Mouse (Mus musculus): ENCODE data around the gene Cyp2g1. TPM values are rescaled to one million over a fixed set of nuclear protein-coding genes. Genes with fewer than 3 reads are reported as not detected.
A peak's percentile ranks its signal among the peaks of the same experiment; 100 is the strongest.

The Cyp2g1 gene
- not detected in 2 replicates for polyA plus RNA-seq (2014; fragmentation: Nextera tagmentation; extraction: Ambion mirVana)

- H3K4me3 ChIP-seq (ENCODE audit: low read depth, low read length): no peak within 1 kb of the TSS
- 95% methylated on average over 2 of the region's 2 CpGs for WGBS
- H3K4me2 ChIP-seq (ENCODE audit: low read depth, low read length): no peak within 1 kb of the TSS
- H3K36me3 ChIP-seq (ENCODE audit: control insufficient read depth, insufficient read depth, low read length): no peaks in the 10 kb centered on the region
- no peak within 1 kb of the TSS for H3K9ac ChIP-seq (replicated peaks; ENCODE audit: low read depth, low read length)
- H3K4me1 ChIP-seq (ENCODE audit: control insufficient read depth, insufficient read depth, low read length): no peaks in the 10 kb centered on the region
- H3K27ac ChIP-seq (ENCODE audit: low read depth, low read length): no peak within 1 kb of the TSS
- no peak for ATAC-seq (ENCODE audit: low read depth)
- no peaks in the 10 kb centered on the region for H3K9me3 ChIP-seq (ENCODE audit: control insufficient read depth, low read length)
- H3K27me3 ChIP-seq (ENCODE audit: control insufficient read depth, insufficient read depth, low read length): no peaks in the 10 kb centered on the region
Measured at GRCm38 (mm10) chr7:26808592-26808991, at the start of gene Cyp2g1. Gene Cyp2g1, plus strand, starts transcription at chr7:26808892.

GRCm38 (mm10) chr7:26767084-26767483, 41.6 kb upstream of the Cyp2g1 start:
- Histone ChIP-seq H3K4me3 (ENCODE audit: low read depth, low read length) (no peak overlapping the region), H3K27ac (ENCODE audit: low read depth, low read length) (no peak overlapping the region), H3K9ac (replicated peaks; ENCODE audit: low read depth, low read length) (no peak overlapping the region), H3K27me3 (ENCODE audit: control insufficient read depth, insufficient read depth, low read length) (no peaks in the 10 kb centered on the region), H3K4me1 (ENCODE audit: control insufficient read depth, insufficient read depth, low read length) (no peaks in the 10 kb centered on the region), H3K36me3 (ENCODE audit: control insufficient read depth, insufficient read depth, low read length) (no peaks in the 10 kb centered on the region), H3K4me2 (ENCODE audit: low read depth, low read length) (no peak overlapping the region), H3K9me3 (ENCODE audit: control insufficient read depth, low read length) (no peaks in the 10 kb centered on the region)
- no peak for ATAC-seq (ENCODE audit: low read depth)
- 53% methylated on average over 1 of the region's 1 CpGs for WGBS

GRCm38 (mm10) chr7:26769881-26770470, 38.7 kb upstream of the Cyp2g1 start:
- no peaks in the 10 kb centered on the region for H3K27me3 ChIP-seq (ENCODE audit: control insufficient read depth, insufficient read depth, low read length)
- no peak overlapping the region for H3K4me2 ChIP-seq (ENCODE audit: low read depth, low read length)
- no peak overlapping the region for H3K27ac ChIP-seq (ENCODE audit: low read depth, low read length)
- no peak overlapping the region for H3K9ac ChIP-seq (replicated peaks; ENCODE audit: low read depth, low read length)
- no peak for ATAC-seq (ENCODE audit: low read depth)
- H3K9me3 ChIP-seq (ENCODE audit: control insufficient read depth, low read length): no peaks in the 10 kb centered on the region
- 87% methylated on average over 9 of the region's 9 CpGs for WGBS
- H3K4me3 ChIP-seq (ENCODE audit: low read depth, low read length): no peak overlapping the region
- H3K4me1 ChIP-seq (ENCODE audit: control insufficient read depth, insufficient read depth, low read length): no peaks in the 10 kb centered on the region
- H3K36me3 ChIP-seq (ENCODE audit: control insufficient read depth, insufficient read depth, low read length): no peaks in the 10 kb centered on the region

GRCm38 (mm10) chr7:26772866-26773586, 35.7 kb upstream of the Cyp2g1 start:
- no peak overlapping the region for H3K4me3 ChIP-seq (ENCODE audit: low read depth, low read length)
- no peaks in the 10 kb centered on the region for H3K27me3 ChIP-seq (ENCODE audit: control insufficient read depth, insufficient read depth, low read length)
- ATAC-seq (ENCODE audit: low read depth): no peak
- H3K4me1 ChIP-seq (ENCODE audit: control insufficient read depth, insufficient read depth, low read length): no peaks in the 10 kb centered on the region
- no peaks in the 10 kb centered on the region for H3K9me3 ChIP-seq (ENCODE audit: control insufficient read depth, low read length)
- H3K36me3 ChIP-seq (ENCODE audit: control insufficient read depth, insufficient read depth, low read length): no peaks in the 10 kb centered on the region
- 77% methylated on average over 3 of the region's 3 CpGs for WGBS
- H3K27ac ChIP-seq (ENCODE audit: low read depth, low read length): no peak overlapping the region
- H3K9ac ChIP-seq (replicated peaks; ENCODE audit: low read depth, low read length): no peak overlapping the region
- H3K4me2 ChIP-seq (ENCODE audit: low read depth, low read length): no peak overlapping the region

- Histone ChIP-seq H3K36me3 (ENCODE audit: control insufficient read depth, insufficient read depth, low read length) (no peaks in the 10 kb centered on the region), H3K9ac (replicated peaks; ENCODE audit: low read depth, low read length) (no peak overlapping the region), H3K9me3 (ENCODE audit: control insufficient read depth, low read length) (no peaks in the 10 kb centered on the region), H3K27ac (ENCODE audit: low read depth, low read length) (no peak overlapping the region), H3K4me2 (ENCODE audit: low read depth, low read length) (no peak overlapping the region), H3K4me1 (ENCODE audit: control insufficient read depth, insufficient read depth, low read length) (no peaks in the 10 kb centered on the region), H3K27me3 (ENCODE audit: control insufficient read depth, insufficient read depth, low read length) (no peaks in the 10 kb centered on the region), H3K4me3 (ENCODE audit: low read depth, low read length) (no peak overlapping the region)
- ATAC-seq (ENCODE audit: low read depth): no peak; the same call in 1 of the 2 replicates
- WGBS: 25% methylated on average over 6 of the region's 6 CpGs
Measured at GRCm38 (mm10) chr7:26775866-26776265, 32.8 kb upstream of the Cyp2g1 start.

- H3K9ac ChIP-seq (replicated peaks; ENCODE audit: low read depth, low read length): no peak overlapping the region
- no peak overlapping the region for H3K4me2 ChIP-seq (ENCODE audit: low read depth, low read length)
- H3K4me3 ChIP-seq (ENCODE audit: low read depth, low read length): no peak overlapping the region
- H3K27ac ChIP-seq (ENCODE audit: low read depth, low read length): no peak overlapping the region
- no peaks in the 10 kb centered on the region for H3K4me1 ChIP-seq (ENCODE audit: control insufficient read depth, insufficient read depth, low read length)
- no peaks in the 10 kb centered on the region for H3K27me3 ChIP-seq (ENCODE audit: control insufficient read depth, insufficient read depth, low read length)
- 43% methylated on average over 2 of the region's 2 CpGs for WGBS
- no peaks in the 10 kb centered on the region for H3K9me3 ChIP-seq (ENCODE audit: control insufficient read depth, low read length)
- ATAC-seq (ENCODE audit: low read depth): no peak
- H3K36me3 ChIP-seq (ENCODE audit: control insufficient read depth, insufficient read depth, low read length): no peaks in the 10 kb centered on the region
Measured at GRCm38 (mm10) chr7:26777806-26778205, 30.9 kb upstream of the Cyp2g1 start.

- H3K4me3 ChIP-seq (ENCODE audit: low read depth, low read length): no peak overlapping the region
- 37% methylated on average over 6 of the region's 6 CpGs for WGBS
- no peak overlapping the region for H3K4me2 ChIP-seq (ENCODE audit: low read depth, low read length)
- H3K27ac ChIP-seq (ENCODE audit: low read depth, low read length): no peak overlapping the region
- no peaks in the 10 kb centered on the region for H3K27me3 ChIP-seq (ENCODE audit: control insufficient read depth, insufficient read depth, low read length)
- ATAC-seq (ENCODE audit: low read depth): no peak
- no peaks in the 10 kb centered on the region for H3K36me3 ChIP-seq (ENCODE audit: control insufficient read depth, insufficient read depth, low read length)
- H3K9me3 ChIP-seq (ENCODE audit: control insufficient read depth, low read length): no peaks in the 10 kb centered on the region
- no peaks in the 10 kb centered on the region for H3K4me1 ChIP-seq (ENCODE audit: control insufficient read depth, insufficient read depth, low read length)
- no peak overlapping the region for H3K9ac ChIP-seq (replicated peaks; ENCODE audit: low read depth, low read length)
Measured at GRCm38 (mm10) chr7:26778474-26778873, 30.2 kb upstream of the Cyp2g1 start.

GRCm38 (mm10) chr7:26779799-26780416, 28.8 kb upstream of the Cyp2g1 start:
- Histone ChIP-seq H3K27ac (ENCODE audit: low read depth, low read length) (no peak overlapping the region), H3K36me3 (ENCODE audit: control insufficient read depth, insufficient read depth, low read length) (no peaks in the 10 kb centered on the region), H3K4me1 (ENCODE audit: control insufficient read depth, insufficient read depth, low read length) (no peaks in the 10 kb centered on the region), H3K9me3 (ENCODE audit: control insufficient read depth, low read length) (no peaks in the 10 kb centered on the region), H3K27me3 (ENCODE audit: control insufficient read depth, insufficient read depth, low read length) (no peaks in the 10 kb centered on the region), H3K4me2 (ENCODE audit: low read depth, low read length) (no peak overlapping the region; the same call in 1 of the 2 replicates), H3K4me3 (ENCODE audit: low read depth, low read length) (no peak overlapping the region), H3K9ac (replicated peaks; ENCODE audit: low read depth, low read length) (no peak overlapping the region)
- WGBS: 87% methylated on average over 5 of the region's 5 CpGs
- peak; percentile 71 for ATAC-seq (ENCODE audit: low read depth)

GRCm38 (mm10) chr7:26780510-26780909, 28.2 kb upstream of the Cyp2g1 start:
- Histone ChIP-seq H3K9ac (replicated peaks; ENCODE audit: low read depth, low read length) (no peak overlapping the region), H3K36me3 (ENCODE audit: control insufficient read depth, insufficient read depth, low read length) (no peaks in the 10 kb centered on the region), H3K27ac (ENCODE audit: low read depth, low read length) (no peak overlapping the region), H3K4me2 (ENCODE audit: low read depth, low read length) (peak overlapping the region; percentile 21; the same call in 1 of the 2 replicates), H3K4me1 (ENCODE audit: control insufficient read depth, insufficient read depth, low read length) (no peaks in the 10 kb centered on the region), H3K27me3 (ENCODE audit: control insufficient read depth, insufficient read depth, low read length) (no peaks in the 10 kb centered on the region), H3K4me3 (ENCODE audit: low read depth, low read length) (no peak overlapping the region), H3K9me3 (ENCODE audit: control insufficient read depth, low read length) (no peaks in the 10 kb centered on the region)
- WGBS: 6% methylated on average over 11 of the region's 11 CpGs
- ATAC-seq (ENCODE audit: low read depth): peak; percentile 94

Measured in neural tube, embryonic 14.5 days (tissue).